Mouse (Mus musculus) ovary, postnatal 36 days (tissue): ENCODE measurements at regions not wholly inside any gene's neighbourhood (a gene's known extent, or its start where the extent isn't known, plus 50 kb on each side); places are given as distances from the start of the nearest gene placed in this dataset.

Experiments used
- DNase-seq: peaks from one replicate; pipeline ENCODE4 v3.0.0; 2022; ENCODE audit warnings: low spot score, mixed read lengths

GRCm38 (mm10) chr12:12567058-12567733 lies 305.3 kb downstream of the Fam49a start:
- no peak for DNase-seq

GRCm38 (mm10) chr12:12562267-12562666 lies 300.3 kb downstream of the Fam49a start:
- DNase-seq, result no peak

- no peak for DNase-seq
Measured at GRCm38 (mm10) chr12:12551818-12552217, 289.9 kb downstream of the Fam49a start.

GRCm38 (mm10) chr12:12549649-12550048 lies 287.7 kb downstream of the Fam49a start:
- DNase-seq, result no peak

- no peak for DNase-seq
Measured at GRCm38 (mm10) chr12:12548688-12549087, 286.7 kb downstream of the Fam49a start.

GRCm38 (mm10) chr12:12547477-12547876 lies 285.5 kb downstream of the Fam49a start:
- DNase-seq, result no peak

GRCm38 (mm10) chr12:12546372-12547031 lies 284.6 kb downstream of the Fam49a start:
- DNase-seq, result no peak

- DNase-seq, result peak; percentile 32
Measured at GRCm38 (mm10) chr12:12541076-12542070, 279.4 kb downstream of the Fam49a start.

GRCm38 (mm10) chr12:12539291-12539690 lies 277.4 kb downstream of the Fam49a start:
- DNase-seq, result no peak

GRCm38 (mm10) chr12:12534779-12535178 lies 272.8 kb downstream of the Fam49a start:
- no peak for DNase-seq

- DNase-seq, result no peak
Measured at GRCm38 (mm10) chr12:12530796-12531195, 268.9 kb downstream of the Fam49a start.

GRCm38 (mm10) chr12:12529541-12529940 lies 267.6 kb downstream of the Fam49a start:
- no peak for DNase-seq

GRCm38 (mm10) chr12:12528478-12528981 lies 266.6 kb downstream of the Fam49a start:
- no peak for DNase-seq

- DNase-seq, result no peak
Measured at GRCm38 (mm10) chr12:12527766-12528477, 266.0 kb downstream of the Fam49a start.

- no peak for DNase-seq
Measured at GRCm38 (mm10) chr12:12527366-12527765, 265.4 kb downstream of the Fam49a start.

GRCm38 (mm10) chr12:12520311-12520852 lies 258.4 kb downstream of the Fam49a start:
- DNase-seq, result no peak

GRCm38 (mm10) chr12:12518490-12519070 lies 256.6 kb downstream of the Fam49a start:
- DNase-seq, result no peak

GRCm38 (mm10) chr12:12517020-12517419 lies 255.1 kb downstream of the Fam49a start:
- no peak for DNase-seq

GRCm38 (mm10) chr12:12510764-12511163 lies 248.8 kb downstream of the Fam49a start:
- no peak for DNase-seq

GRCm38 (mm10) chr12:12509164-12509937 lies 247.4 kb downstream of the Fam49a start:
- peak; percentile 3 for DNase-seq
